Mouse (Mus musculus) liver, adult 2 months (tissue): ENCODE results near the gene Tapbp. TPM values are rescaled to one million over a fixed set of nuclear protein-coding genes. Genes with fewer than 3 reads are reported as not detected.

ENCODE experiments used
- DNase-seq: peaks from one replicate; pipeline ENCODE4 v3.0.0-alpha.2; 2011; ENCODE audit warnings: low read depth, low spot score; ENCODE audit errors: extremely low read depth
- H3K27ac ChIP-seq: fragments of 200-500 bp; replicated peaks from 2 replicates; pipeline ENCODE4 v1.5.1; 2012; ENCODE audit warnings: low read depth, mild to moderate bottlenecking, control low read depth, inconsistent platforms, low read length; ENCODE audit not compliant: insufficient read depth
- H3K27me3 ChIP-seq: fragments of 200-500 bp; 2 replicates; pipeline ENCODE4 v1.6.1; 2012; ENCODE audit warnings: mild to moderate bottlenecking, moderate library complexity, low read length, inconsistent platforms; ENCODE audit not compliant: control insufficient read depth, insufficient read depth
- H3K36me3 ChIP-seq: fragments of 200-500 bp; 2 replicates; pipeline ENCODE4 v1.6.1; 2012; ENCODE audit warnings: low read length, inconsistent platforms; ENCODE audit not compliant: control insufficient read depth, insufficient read depth
- H3K4me1 ChIP-seq: fragments of 200-500 bp; 2 replicates; pipeline ENCODE4 v1.6.1; 2011; ENCODE audit warnings: low read length; ENCODE audit not compliant: control insufficient read depth, insufficient read depth
- H3K4me3 ChIP-seq: fragments of 200-500 bp; 2 replicates; pipeline ENCODE4 v1.5.1; 2011; ENCODE audit warnings: low read depth, mild to moderate bottlenecking, control low read depth, low read length, moderate library complexity; ENCODE audit not compliant: insufficient read depth
- H3K79me2 ChIP-seq: fragments of 200-500 bp; 2 replicates; pipeline ENCODE4 v1.6.1; 2012; ENCODE audit warnings: inconsistent platforms, mild to moderate bottlenecking, low read length, moderate library complexity; ENCODE audit not compliant: control insufficient read depth, insufficient read depth
- H3K9ac ChIP-seq: fragments of 200-500 bp; 2 replicates; pipeline ENCODE4 v1.6.1; 2012; ENCODE audit warnings: low read depth, mild to moderate bottlenecking, control low read depth, inconsistent platforms, low read length
- CTCF ChIP-seq: fragments of 200-500 bp; IDR thresholded peaks from 2 replicates; pipeline ENCODE4 v1.5.1; 2011; ENCODE audit warnings: low read depth, low read length, control low read depth
- POLR2A ChIP-seq: fragments of 200-500 bp; IDR thresholded peaks from 2 replicates; pipeline ENCODE4 v1.6.1; 2011; ENCODE audit warnings: low read length, control low read depth; ENCODE audit not compliant: insufficient read depth; ENCODE audit errors: extremely low read depth
- WGBS: fragments of 180-500 bp; shearing (Covaris S2); methylation state at CpG from one replicate; pipeline ENCODE4 v1.1.7; 2018; 5-methylcytosine and 5-hydroxymethylcytosine counted together
- polyA plus RNA-seq: library from polyadenylated mRNA; depleted of rRNA; stranded (reverse); fragments of >200 nt; gene quantifications from 2 replicates; pipeline ENCODE4 v1.2.3, GENCODE M21; 2012
- total RNA-seq: library from RNA; depleted of rRNA; stranded (reverse); fragments of >200 nt; gene quantifications from 2 replicates; pipeline ENCODE4 v1.2.3, GENCODE M21; 2014

Gene Tapbp
- total and polyA plus RNA-seq, 2 experiments, result 47.2 to 105 TPM

DNA sequence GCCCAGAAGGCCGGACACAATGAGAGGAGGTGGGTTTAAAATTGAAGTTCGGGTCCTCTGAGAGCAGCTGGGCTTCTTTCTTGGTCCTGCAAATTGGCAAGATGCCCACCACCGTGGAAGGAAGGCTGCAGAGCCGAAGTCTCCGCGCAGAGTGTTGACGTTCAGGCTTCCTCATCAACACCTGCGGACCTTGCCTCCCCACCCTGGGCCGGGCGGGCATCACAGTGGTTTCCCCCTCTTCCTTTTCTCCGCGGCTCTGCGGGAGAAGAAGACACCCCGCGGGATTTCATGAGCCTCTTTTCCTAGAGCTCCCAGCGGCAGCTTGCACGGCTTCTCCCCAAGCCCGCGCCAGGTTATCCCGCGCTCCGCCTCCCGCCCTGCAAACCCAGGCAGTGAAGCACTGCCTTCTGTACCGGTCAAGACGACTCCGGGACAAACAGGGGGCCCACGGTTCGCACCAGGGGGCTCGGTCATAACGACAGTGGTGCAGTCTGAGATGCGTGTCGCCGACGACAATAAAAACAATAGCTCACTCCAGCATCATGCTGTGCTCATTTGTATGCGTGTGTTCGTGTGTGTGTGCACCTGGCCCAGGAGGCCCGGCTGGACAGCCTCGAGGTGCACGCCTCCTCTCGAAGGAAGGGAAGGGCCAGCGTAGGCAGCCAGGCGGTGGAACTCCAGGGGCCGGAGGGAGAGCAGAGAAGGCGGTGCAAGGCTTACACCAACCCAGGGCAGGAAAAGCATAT is 7.2 kb upstream of the Tapbp start:
- TF ChIP-seq CTCF, result no peak
- Histone ChIP-seq H3K79me2 (peaks cover 23% of the 10 kb centered on the region), H3K27ac (peak overlapping the region; percentile 65), H3K4me3 (peak overlapping the region; percentile 70), H3K36me3 (peaks cover 16% of the 10 kb centered on the region; the same call in 1 of the 2 replicates), H3K27me3 (no peaks in the 10 kb centered on the region), H3K4me1 (peaks cover 7% of the 10 kb centered on the region), H3K9ac (peak overlapping the region; percentile 57)
- DNase-seq, result peak; percentile 25
- WGBS, result 1% methylated on average over 43 of the region's 44 CpGs

GRCm38 (mm10) chr17:33909077-33909868 is 6.4 kb upstream of the Tapbp start, which contains the start of gene Daxx:
Gene Daxx (plus strand): TSS chr17:33909414.
- peaks cover 7% of the 10 kb centered on the region for H3K4me1 ChIP-seq
- H3K4me3 ChIP-seq, result peak within 1 kb of the TSS; percentile 70
- no peaks in the 10 kb centered on the region for H3K27me3 ChIP-seq
- TF ChIP-seq POLR2A, result peak; percentile 40; the same call in 1 of the 2 replicates
- TF ChIP-seq CTCF, result no peak
- peaks cover 23% of the 10 kb centered on the region; the same call in 1 of the 2 replicates for H3K36me3 ChIP-seq
- DNase-seq, result peak; percentile 87
- H3K9ac ChIP-seq, result peak within 1 kb of the TSS; percentile 82
- peak within 1 kb of the TSS; percentile 90 for H3K27ac ChIP-seq
- under 1% methylated on average over 68 of the region's 68 CpGs for WGBS
- H3K79me2 ChIP-seq, result peaks cover 23% of the 10 kb centered on the region

GRCm38 (mm10) chr17:33909869-33910250 is 5.8 kb upstream of the Tapbp start:
- Histone ChIP-seq H3K9ac (peak overlapping the region; percentile 82), H3K27ac (peak overlapping the region; percentile 90), H3K27me3 (no peaks in the 10 kb centered on the region), H3K4me1 (peaks cover 7% of the 10 kb centered on the region), H3K79me2 (peaks cover 23% of the 10 kb centered on the region), H3K4me3 (peak overlapping the region; percentile 69), H3K36me3 (peaks cover 23% of the 10 kb centered on the region; the same call in 1 of the 2 replicates)
- TF ChIP-seq POLR2A (peak; percentile 35; the same call in 1 of the 2 replicates), CTCF (no peak)
- WGBS, result under 1% methylated on average over 14 of the region's 14 CpGs
- peak; percentile 76 for DNase-seq

DNA sequence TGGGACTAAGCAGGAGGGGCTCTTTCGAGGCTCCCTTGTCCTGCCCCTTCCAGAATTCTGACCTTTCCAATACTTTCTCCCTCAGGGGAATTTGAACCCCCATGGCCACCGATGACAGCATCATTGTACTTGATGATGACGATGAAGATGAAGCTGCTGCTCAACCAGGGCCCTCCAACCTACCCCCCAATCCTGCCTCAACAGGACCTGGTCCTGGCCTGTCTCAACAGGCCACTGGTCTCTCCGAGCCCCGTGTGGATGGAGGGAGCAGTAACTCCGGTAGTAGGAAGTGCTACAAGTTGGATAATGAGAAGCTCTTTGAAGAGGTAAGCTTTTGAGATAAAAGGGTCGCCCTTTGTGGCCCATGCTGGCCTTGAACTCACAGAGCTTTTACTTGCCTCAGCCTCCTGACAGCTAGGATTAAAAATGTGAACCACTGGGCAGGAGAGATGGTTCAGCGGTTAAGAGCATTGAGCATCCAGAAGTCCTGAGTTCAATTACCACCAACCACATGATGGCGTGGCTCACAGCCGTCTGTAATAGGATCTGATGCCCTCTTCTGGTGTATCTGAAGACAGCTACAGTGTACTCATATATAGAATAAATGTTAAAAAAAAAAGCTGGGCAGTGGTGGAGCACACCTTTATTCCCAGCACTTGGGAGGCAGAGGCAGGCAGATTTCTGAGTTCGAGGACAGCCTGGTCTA is 5.2 kb upstream of the Tapbp start:
- WGBS, result 38% methylated on average over 11 of the region's 11 CpGs
- TF ChIP-seq POLR2A (no peak), CTCF (no peak)

DNA sequence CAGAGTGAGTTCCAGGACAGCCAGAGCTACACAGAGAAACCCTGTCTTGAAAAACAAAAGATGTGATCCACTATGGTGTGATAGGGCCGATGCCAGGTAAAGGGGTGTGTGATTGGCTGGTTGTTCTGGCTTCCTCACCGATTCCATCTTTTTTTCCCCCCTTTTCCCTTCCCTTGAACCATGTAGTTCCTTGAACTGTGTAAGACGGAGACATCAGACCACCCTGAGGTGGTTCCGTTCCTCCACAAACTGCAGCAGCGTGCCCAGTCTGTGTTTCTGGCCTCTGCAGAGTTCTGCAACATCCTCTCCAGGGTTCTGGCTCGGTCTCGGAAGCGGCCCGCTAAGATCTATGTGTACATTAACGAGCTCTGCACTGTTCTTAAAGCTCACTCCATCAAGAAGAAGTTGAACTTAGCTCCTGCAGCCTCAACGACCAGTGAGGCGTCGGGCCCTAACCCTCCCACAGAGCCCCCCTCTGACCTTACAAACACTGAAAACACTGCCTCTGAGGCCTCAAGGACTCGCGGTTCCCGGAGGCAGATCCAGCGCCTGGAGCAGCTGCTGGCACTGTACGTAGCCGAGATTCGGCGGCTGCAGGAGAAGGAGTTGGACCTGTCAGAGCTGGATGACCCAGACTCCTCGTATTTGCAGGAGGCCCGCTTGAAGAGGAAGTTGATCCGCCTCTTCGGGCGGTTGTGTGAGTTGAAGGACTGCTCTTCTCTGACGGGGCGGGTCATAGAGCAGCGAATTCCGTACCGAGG is 4.5 kb upstream of the Tapbp start:
- WGBS, result 86% methylated on average over 31 of the region's 31 CpGs
- peaks cover 23% of the 10 kb centered on the region; the same call in 1 of the 2 replicates for H3K36me3 ChIP-seq
- H3K27me3 ChIP-seq, result no peaks in the 10 kb centered on the region
- H3K4me1 ChIP-seq, result peaks cover 7% of the 10 kb centered on the region
- no peak overlapping the region for H3K9ac ChIP-seq
- H3K79me2 ChIP-seq, result peaks cover 23% of the 10 kb centered on the region
- no peak for DNase-seq
- no peak overlapping the region for H3K27ac ChIP-seq
- H3K4me3 ChIP-seq, result no peak overlapping the region
- TF ChIP-seq CTCF (no peak), POLR2A (no peak)

More for the DNA sequence above, 5.2 kb upstream of the Tapbp start:
- DNase-seq, result no peak
- Histone ChIP-seq H3K27ac (peak overlapping the region; percentile 90), H3K9ac (0 out of 2 replicates have a peak overlapping the region, but pooled peaks have one; percentile 9), H3K4me3 (peak overlapping the region; percentile 69), H3K79me2 (peaks cover 23% of the 10 kb centered on the region), H3K27me3 (no peaks in the 10 kb centered on the region), H3K36me3 (peaks cover 23% of the 10 kb centered on the region; the same call in 1 of the 2 replicates), H3K4me1 (peaks cover 7% of the 10 kb centered on the region)
